Mouse (Mus musculus) limb, embryonic 14.5 days (tissue): ENCODE results near the gene Fam234b. TPM values are rescaled to one million over a fixed set of nuclear protein-coding genes. Genes with fewer than 3 reads are reported as not detected.

Experiments
- ATAC-seq: fragments of 200-750 bp; cut with Nextera tagmentation; 2 replicates; pipeline ENCODE4 v1.8.0; 2017; ENCODE audit warnings: low read depth, moderate number of reproducible peaks, moderate TSS enrichment; ENCODE audit not compliant: low FRiP score
- DNase-seq: peaks from one replicate; pipeline ENCODE4 v3.0.0-alpha.2; 2015; ENCODE audit warnings: low spot score
- H3K27ac ChIP-seq: fragments of 300-500 bp; sonication (generic); replicated peaks from 2 replicates; pipeline ENCODE4 v1.5.1; 2014; ENCODE audit warnings: low read depth, mild to moderate bottlenecking, low read length, moderate library complexity, mixed read lengths
- H3K27me3 ChIP-seq: fragments of 300-500 bp; sonication (generic); 2 replicates; pipeline ENCODE4 v1.6.1; 2014; ENCODE audit warnings: low read length, mixed read lengths; ENCODE audit not compliant: control insufficient read depth, insufficient read depth
- H3K36me3 ChIP-seq: fragments of 300-500 bp; sonication (generic); 2 replicates; pipeline ENCODE4 v1.6.1; 2014; ENCODE audit warnings: mild to moderate bottlenecking, low read length, moderate library complexity, mixed read lengths; ENCODE audit not compliant: control insufficient read depth, insufficient read depth
- H3K4me1 ChIP-seq: fragments of 300-500 bp; sonication (generic); 2 replicates; pipeline ENCODE4 v1.6.1; 2014; ENCODE audit warnings: antibody characterized with exemption, low read length, mixed read lengths; ENCODE audit not compliant: control insufficient read depth, insufficient read depth
- H3K4me2 ChIP-seq: fragments of 300-500 bp; sonication (generic); replicated peaks from 2 replicates; pipeline ENCODE4 v1.6.1; 2014; ENCODE audit warnings: low read depth, mild to moderate bottlenecking, low read length, moderate library complexity; ENCODE audit not compliant: severe bottlenecking
- H3K4me3 ChIP-seq: fragments of 300-500 bp; sonication (generic); replicated peaks from 2 replicates; pipeline ENCODE4 v1.5.1; 2014; ENCODE audit warnings: low read length
- H3K9ac ChIP-seq: fragments of 300-500 bp; sonication (generic); 2 replicates; pipeline ENCODE4 v1.6.1; 2014; ENCODE audit warnings: mild to moderate bottlenecking, low read depth, low read length, moderate library complexity; ENCODE audit not compliant: severe bottlenecking
- H3K9me3 ChIP-seq: fragments of 300-500 bp; sonication (generic); 2 replicates; pipeline ENCODE4 v1.6.1; 2016; ENCODE audit warnings: low read length; ENCODE audit not compliant: control insufficient read depth
- POLR2A ChIP-seq: fragments of 200-500 bp; IDR thresholded peaks from 2 replicates; pipeline ENCODE4 v1.8.0; 2012; ENCODE audit warnings: inconsistent platforms, mild to moderate bottlenecking, moderate library complexity, borderline replicate concordance; ENCODE audit not compliant: insufficient read depth, insufficient read length; ENCODE audit errors: extremely low read depth
- WGBS: fragments of 180-500 bp; shearing (Covaris S2); extraction: QIAGEN DNeasy Blood & Tissue Kit; methylation state at CpG from one replicate; pipeline ENCODE4 v1.1.7; 2014; 5-methylcytosine and 5-hydroxymethylcytosine counted together
- polyA plus RNA-seq, 2 experiments: library from polyadenylated mRNA; depleted of rRNA in 1 of 2; stranded (reverse) in 1 of 2; unstranded in 1 of 2; fragments of >200 nt; fragmentation: Nextera tagmentation in 1 of 2; extraction: Ambion mirVana in 1 of 2; gene quantifications; 2 replicates each; pipeline versions ENCODE4 v1.2.1 to v1.2.3; 2012 to 2014

Fam234b gene
- polyA plus RNA-seq, 2 experiments = 23.9 to 26.2 TPM

- H3K36me3 ChIP-seq = peaks cover 39% of the 10 kb centered on the region
- ATAC-seq (no peak), DNase-seq (no peak)
- no peaks in the 10 kb centered on the region for H3K9me3 ChIP-seq
- WGBS = 84% methylated on average over 3 of the region's 3 CpGs
- H3K4me3 ChIP-seq = no peak overlapping the region
- H3K4me2 ChIP-seq = no peak overlapping the region
- H3K27ac ChIP-seq = no peak overlapping the region
- H3K4me1 ChIP-seq = peaks cover 5% of the 10 kb centered on the region; the same call in 1 of the 2 replicates
- no peak overlapping the region for H3K9ac ChIP-seq
- no peaks in the 10 kb centered on the region for H3K27me3 ChIP-seq
- TF ChIP-seq POLR2A = no peak
These were observed 38.8 kb downstream of the Fam234b start for GRCm38 (mm10) chr6:135236576-135236975.

GRCm38 (mm10) chr6:135237326-135237725 lies 39.5 kb downstream of the Fam234b start:
- H3K9ac ChIP-seq = no peak overlapping the region
- H3K9me3 ChIP-seq = no peaks in the 10 kb centered on the region
- H3K27ac ChIP-seq = no peak overlapping the region
- H3K4me1 ChIP-seq = peaks cover 13% of the 10 kb centered on the region; the same call in 1 of the 2 replicates
- no peaks in the 10 kb centered on the region for H3K27me3 ChIP-seq
- TF ChIP-seq POLR2A = no peak
- 78% methylated on average over 14 of the region's 14 CpGs for WGBS
- no peak overlapping the region for H3K4me2 ChIP-seq
- H3K36me3 ChIP-seq = peaks cover 32% of the 10 kb centered on the region
- no peak overlapping the region for H3K4me3 ChIP-seq
- ATAC-seq (no peak), DNase-seq (no peak)

GRCm38 (mm10) chr6:135238211-135238610 lies 40.4 kb downstream of the Fam234b start:
- no peak overlapping the region for H3K9ac ChIP-seq
- H3K36me3 ChIP-seq = peaks cover 23% of the 10 kb centered on the region
- H3K27ac ChIP-seq = no peak overlapping the region
- ATAC-seq = no peak
- no peak for TF ChIP-seq POLR2A
- H3K4me1 ChIP-seq = peaks cover 13% of the 10 kb centered on the region; the same call in 1 of the 2 replicates
- DNase-seq = no peak
- WGBS = 51% methylated on average over 4 of the region's 4 CpGs
- no peaks in the 10 kb centered on the region for H3K27me3 ChIP-seq
- no peaks in the 10 kb centered on the region for H3K9me3 ChIP-seq
- no peak overlapping the region for H3K4me2 ChIP-seq
- H3K4me3 ChIP-seq = no peak overlapping the region

GRCm38 (mm10) chr6:135240361-135240760 lies 42.6 kb downstream of the Fam234b start:
- Histone ChIP-seq H3K9me3 (no peaks in the 10 kb centered on the region), H3K27me3 (no peaks in the 10 kb centered on the region), H3K4me2 (no peak overlapping the region), H3K27ac (no peak overlapping the region), H3K4me1 (peaks cover 13% of the 10 kb centered on the region; the same call in 1 of the 2 replicates), H3K4me3 (no peak overlapping the region), H3K36me3 (peaks cover 7% of the 10 kb centered on the region; the same call in 1 of the 2 replicates), H3K9ac (no peak overlapping the region)
- WGBS = 85% methylated on average over 8 of the region's 8 CpGs
- ATAC-seq = no peak
- no peak for TF ChIP-seq POLR2A
- no peak for DNase-seq

GRCm38 (mm10) chr6:135245586-135245985 lies 47.8 kb downstream of the Fam234b start:
- Histone ChIP-seq H3K9me3 (no peaks in the 10 kb centered on the region), H3K27me3 (no peaks in the 10 kb centered on the region), H3K27ac (no peak overlapping the region), H3K4me1 (peaks cover 18% of the 10 kb centered on the region; the same call in 1 of the 2 replicates), H3K9ac (no peak overlapping the region), H3K4me3 (no peak overlapping the region), H3K36me3 (no peaks in the 10 kb centered on the region), H3K4me2 (no peak overlapping the region)
- DNase-seq (no peak), ATAC-seq (no peak)
- 77% methylated on average over 8 of the region's 8 CpGs for WGBS
- TF ChIP-seq POLR2A = no peak

GRCm38 (mm10) chr6:135247861-135248260 lies 50.1 kb downstream of the Fam234b start:
- DNase-seq (no peak), ATAC-seq (no peak)
- H3K4me1 ChIP-seq = peaks cover 29% of the 10 kb centered on the region
- TF ChIP-seq POLR2A = no peak
- H3K4me2 ChIP-seq = no peak overlapping the region
- no peak overlapping the region for H3K9ac ChIP-seq
- no peaks in the 10 kb centered on the region for H3K9me3 ChIP-seq
- 47% methylated on average over 6 of the region's 6 CpGs for WGBS
- no peak overlapping the region for H3K4me3 ChIP-seq
- H3K36me3 ChIP-seq = no peaks in the 10 kb centered on the region
- no peak overlapping the region for H3K27ac ChIP-seq
- H3K27me3 ChIP-seq = no peaks in the 10 kb centered on the region
